Mouse (Mus musculus) layer of hippocampus, postnatal 14 days (tissue): ENCODE measurements around the gene Brd2. TPM values are rescaled to one million over a fixed set of nuclear protein-coding genes. Genes with fewer than 3 reads are reported as not detected.

ENCODE experiments used
- DNase-seq, 2 experiments: peaks; one replicate each; pipeline ENCODE4 v3.0.0; 2021 to 2022; ENCODE audit warnings: low spot score in 2 of 2, mixed read lengths in 1 of 2
- total RNA-seq, 2 experiments: library from RNA; stranded (reverse); gene quantifications; 2 replicates each; pipeline ENCODE4 v1.2.3; 2021

The Brd2 gene
- total RNA-seq, 2 experiments from 2014 or later: 248 to 278 TPM

DNA sequence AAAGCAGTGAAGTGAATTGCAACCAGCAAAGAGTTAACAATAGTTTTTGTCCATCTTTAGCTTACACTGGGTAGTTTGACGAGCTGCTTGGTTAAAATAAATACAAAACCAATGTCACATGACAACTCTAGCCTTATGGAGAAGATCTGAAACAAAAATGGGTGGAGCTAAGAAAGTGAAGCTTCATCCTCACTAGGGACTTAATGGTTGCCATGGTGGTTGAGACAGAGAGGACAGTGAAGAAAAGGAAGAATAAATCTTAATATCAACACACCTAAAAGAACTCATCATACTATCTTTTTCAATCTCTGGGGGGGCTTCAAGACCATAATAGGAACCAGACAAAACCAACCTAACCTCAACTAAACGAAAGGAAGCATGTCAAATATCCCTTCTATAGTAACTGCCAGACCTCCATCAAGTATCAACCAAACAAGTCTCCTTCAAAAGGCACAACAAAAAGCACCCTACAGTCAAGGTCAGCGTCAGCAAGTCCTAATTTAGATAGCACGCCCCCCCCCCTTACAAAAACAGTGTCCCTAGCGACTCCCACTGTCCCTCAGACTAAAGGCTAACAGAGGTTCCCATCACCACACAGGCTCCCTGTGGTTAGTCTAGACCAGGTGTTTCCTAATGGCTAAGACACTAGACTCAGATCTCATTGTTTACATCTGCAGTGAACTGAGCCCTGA lies 4.9 kb downstream of the Brd2 start:
- no peak for DNase-seq

- DNase-seq: no peak
Measured at GRCm38 (mm10) chr17:34116736-34117370, 5.6 kb downstream of the Brd2 start.

GRCm38 (mm10) chr17:34114114-34114513 lies 8.3 kb downstream of the Brd2 start:
- no peak for DNase-seq

DNA sequence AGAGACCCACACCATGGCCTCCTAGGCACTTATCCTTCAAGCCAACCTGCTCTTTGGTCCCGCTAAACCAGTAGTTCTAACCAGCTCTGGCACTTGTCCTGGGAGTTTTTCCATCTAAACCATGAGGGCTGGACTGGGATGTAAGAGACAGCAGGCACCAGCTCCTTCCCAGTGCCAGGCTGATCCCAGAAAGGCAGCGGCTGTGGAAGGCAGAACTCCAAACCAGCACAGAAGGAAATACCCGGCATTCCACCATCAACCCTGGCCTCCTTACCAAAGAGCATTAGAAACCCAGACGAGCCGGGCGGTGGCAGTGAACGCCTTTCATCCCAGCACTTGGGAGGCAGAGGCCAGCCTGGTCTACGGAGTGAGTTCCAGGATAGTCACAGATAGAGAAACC lies 12.1 kb downstream of the Brd2 start:
- no peak for DNase-seq

GRCm38 (mm10) chr17:34109806-34110195 lies 12.6 kb downstream of the Brd2 start:
- DNase-seq: no peak

DNA sequence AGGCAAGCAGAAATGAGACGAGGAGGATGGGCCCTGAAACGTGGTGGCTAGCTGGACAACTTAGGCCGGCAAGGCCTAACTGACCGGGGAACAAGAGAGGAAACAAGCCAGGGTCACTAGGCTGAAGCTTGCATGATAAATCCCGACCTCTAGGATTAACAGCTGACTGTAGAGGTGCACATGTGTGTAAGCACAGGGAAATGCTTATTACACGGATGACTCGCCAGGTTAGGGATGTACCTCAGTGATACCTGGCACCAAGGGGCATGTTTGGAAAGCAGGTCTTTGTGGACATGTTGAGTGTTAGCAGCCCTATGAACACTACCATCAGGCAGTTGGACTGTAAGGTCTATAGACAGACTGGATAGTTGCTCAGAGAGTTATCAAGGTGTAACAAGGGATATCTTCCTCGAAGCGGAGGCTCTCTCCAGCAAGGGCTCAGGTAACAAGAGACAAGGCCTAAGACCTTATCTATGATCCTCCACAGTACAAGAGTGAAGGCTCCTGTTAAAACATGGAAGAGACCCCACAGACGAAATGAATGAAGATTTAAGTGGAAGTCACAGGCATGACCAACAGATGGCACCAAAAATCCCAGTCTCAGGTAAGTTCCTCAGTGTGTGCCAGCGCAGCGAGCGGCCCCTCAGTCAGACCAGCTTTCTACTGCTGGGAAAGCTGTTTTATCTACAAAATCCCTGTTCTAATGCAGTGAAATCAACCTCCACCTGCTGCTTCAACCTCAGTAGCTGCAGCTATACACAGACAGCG lies 13.2 kb downstream of the Brd2 start:
- DNase-seq: no peak

DNA sequence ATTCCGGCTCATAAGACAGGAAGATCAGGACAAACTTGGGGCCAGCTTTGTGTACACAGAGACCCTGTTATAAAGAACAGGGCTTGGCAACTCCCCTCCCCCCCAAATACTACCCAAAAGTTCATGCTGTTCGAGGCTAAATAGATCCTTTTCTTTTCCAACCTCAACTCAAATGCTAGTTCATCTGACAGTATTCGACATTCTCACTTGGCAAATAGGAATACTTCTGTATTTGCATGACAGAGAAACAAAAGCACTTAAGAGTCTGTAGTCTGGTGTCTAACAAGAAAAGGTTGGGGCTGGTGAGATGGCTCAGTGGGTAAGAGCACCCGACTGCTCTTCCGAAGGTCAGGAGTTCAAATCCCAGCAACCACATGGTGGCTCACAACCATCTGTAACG lies 14.0 kb downstream of the Brd2 start:
- DNase-seq: no peak

- no peak for DNase-seq
Measured at GRCm38 (mm10) chr17:34107109-34107867, 15.1 kb downstream of the Brd2 start.

GRCm38 (mm10) chr17:34106555-34106954 lies 15.9 kb downstream of the Brd2 start:
- DNase-seq: no peak

DNA sequence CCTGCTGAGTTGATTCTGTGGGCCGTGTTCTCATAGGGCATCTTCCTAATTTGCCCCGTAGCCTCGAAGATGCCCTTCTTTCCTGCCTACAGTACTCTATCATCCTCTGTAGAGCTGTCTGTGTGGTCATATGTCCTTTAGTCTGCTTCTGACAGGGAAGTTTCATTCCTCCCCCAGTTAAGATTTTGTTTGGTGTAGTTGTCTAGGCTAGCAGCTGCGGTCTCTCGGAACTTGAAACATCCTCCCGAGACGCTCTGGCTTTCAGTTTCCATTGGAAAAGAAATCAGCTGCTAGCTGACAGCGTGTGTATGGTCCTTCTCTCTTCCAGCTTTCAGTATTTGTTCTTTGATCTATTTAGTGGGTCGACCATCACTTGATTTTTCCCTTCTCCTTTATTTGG lies 17.6 kb downstream of the Brd2 start:
- no peak for DNase-seq

- no peak for DNase-seq
Measured at GRCm38 (mm10) chr17:34102831-34103230, 19.6 kb downstream of the Brd2 start.

DNA sequence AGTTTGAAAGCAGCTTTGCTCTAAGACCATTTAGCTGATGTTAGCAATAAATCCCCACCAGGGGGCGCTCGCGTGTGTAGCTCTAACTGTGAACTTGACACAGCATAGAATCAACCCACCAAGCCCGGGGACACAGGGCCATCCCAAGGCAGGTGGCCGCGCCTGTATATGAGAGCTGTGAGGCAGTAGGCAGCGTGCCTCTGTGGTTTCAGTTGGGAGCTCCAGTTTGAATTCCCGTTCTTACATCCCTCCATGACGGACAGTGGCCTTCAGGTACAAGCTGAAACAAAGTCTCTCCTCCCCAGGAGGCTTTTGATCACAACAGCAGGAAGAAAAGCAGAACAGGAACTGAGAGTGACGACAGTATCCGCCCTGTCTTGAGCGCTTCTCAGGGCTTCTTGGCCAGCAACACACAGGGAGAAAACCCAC lies 20.8 kb downstream of the Brd2 start:
- DNase-seq: peak; percentile 89 to 93

DNA sequence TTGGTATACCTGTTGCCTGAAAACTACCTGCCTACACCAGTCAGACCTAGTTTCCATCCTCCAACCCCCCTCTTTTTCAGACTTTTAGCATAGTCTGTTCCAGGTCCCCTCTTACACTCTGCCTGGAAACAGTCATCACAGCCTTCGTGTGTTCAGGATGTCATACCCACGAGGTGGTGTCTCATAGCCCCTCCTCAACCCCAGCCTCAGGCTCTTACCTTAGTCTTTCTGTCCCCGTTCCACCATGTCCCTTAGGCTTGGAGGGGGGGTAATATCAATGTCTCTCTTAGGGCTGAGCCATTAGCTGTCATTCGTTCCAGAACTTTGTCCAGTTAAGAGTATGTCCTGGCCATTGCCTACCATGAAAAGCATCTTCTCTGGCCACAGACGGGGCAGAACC lies 21.2 kb downstream of the Brd2 start:
- no peak for DNase-seq

DNA sequence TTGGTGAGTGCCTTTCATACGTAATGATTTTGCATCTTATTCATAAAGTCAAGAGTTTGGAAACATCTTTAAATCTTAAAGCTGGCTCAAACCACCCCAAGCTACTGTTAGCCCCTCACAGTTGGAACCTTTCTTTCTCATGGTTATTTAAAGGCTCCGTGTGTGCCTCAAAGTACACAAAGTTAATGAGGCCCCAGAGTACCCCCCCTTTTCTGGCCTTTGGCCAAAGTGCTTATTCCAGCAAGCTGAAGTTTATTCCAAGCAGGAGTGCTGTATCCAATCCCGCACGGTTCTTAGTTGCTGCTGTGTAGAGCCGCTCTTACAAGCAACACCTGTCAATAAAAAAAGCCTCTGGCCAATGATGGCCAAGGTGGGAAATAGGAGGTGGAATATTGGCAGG lies 22.9 kb downstream of the Brd2 start:
- no peak for DNase-seq

DNA sequence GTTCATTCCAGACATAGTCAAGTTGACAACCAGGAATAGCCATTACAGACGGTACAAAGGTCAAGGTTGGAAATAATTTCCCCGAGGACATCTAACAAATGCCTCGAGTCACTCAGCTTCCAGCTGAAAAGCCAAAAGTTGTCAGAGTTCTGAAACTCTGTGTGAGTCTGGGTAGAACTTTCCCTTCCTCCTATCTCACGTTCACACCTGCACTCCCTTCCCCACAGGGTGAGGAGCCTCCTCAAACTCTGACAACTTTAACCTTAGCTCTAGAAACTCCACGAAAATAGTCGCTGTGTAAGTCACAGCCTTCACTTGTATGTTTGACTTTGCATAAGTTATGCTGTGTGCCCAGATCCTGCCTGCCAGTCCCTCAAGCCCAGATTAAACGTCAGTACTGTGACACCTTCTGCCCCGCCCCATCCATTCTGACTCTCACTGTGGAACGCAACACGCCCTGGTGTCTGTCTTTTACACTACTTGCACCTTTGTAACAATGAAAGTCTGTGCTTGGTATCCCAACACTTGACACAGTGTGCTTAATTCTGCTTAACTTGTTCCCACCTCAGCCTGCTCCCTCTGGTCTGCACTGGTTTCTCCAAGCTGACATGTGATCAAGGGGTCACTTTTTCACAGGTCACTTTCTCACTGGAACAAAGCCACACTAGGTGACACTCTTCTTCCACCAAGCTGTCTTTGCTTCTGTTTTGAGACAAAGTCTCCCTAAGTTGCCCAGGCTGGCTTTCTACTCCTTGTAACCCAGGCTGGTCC lies 23.5 kb downstream of the Brd2 start:
- DNase-seq: no peak

GRCm38 (mm10) chr17:34097272-34097671 lies 25.2 kb downstream of the Brd2 start:
- DNase-seq: no peak

DNA sequence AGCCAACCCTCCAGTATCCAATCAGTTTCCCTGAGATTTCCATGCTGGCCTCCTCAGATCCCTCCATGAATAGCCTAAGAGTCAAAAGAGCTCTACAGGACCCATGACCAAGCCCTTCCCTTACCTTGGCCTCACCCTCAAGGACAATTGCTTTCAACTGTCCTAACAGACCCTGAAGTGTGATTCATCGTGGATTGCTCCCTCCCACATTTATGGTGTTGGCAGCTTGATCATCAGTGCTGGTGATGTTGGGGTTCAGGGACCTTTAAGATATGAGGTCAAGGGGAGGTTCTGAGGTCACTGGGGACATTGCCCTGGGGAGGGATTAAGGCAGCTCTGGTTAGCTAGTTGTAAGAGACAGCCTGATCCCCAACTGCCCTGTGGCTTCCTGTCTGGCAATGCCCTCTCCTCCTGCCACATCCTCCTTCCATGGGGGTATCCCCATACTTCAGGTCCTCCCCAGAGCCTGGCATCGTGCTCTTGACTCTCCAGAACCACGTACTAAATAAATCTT lies 25.9 kb downstream of the Brd2 start:
- no peak for DNase-seq

GRCm38 (mm10) chr17:34094283-34095035 lies 28.0 kb downstream of the Brd2 start:
- DNase-seq: no peak

- no peak for DNase-seq
Measured at GRCm38 (mm10) chr17:34093199-34093874, 29.1 kb downstream of the Brd2 start.
